Mouse (Mus musculus): Measurements from ENCODE around the gene Ppid. TPM values are rescaled to one million over a fixed set of nuclear protein-coding genes. Genes with fewer than 3 reads are reported as not detected.

Gene Ppid
- 10 to 100 TPM; 40.2 to 46.0 TPM for total RNA-seq (2021)
- long read RNA-seq, experiment 1, transcript Ppid-201 (10 exons, 1,752 nt): major isoform, 63 of 69 reads
- long read RNA-seq, experiment 1, partial matches to known transcripts: 3 of 69 reads
- long read RNA-seq, experiment 1, other reads (novel, unspliced or antisense): 3 of 69 reads
- long read RNA-seq, experiment 2, transcript Ppid-201 (10 exons, 1,752 nt): major isoform, 77 of 82 reads
- long read RNA-seq, experiment 2, partial matches to known transcripts: 3 of 82 reads
- long read RNA-seq, experiment 2, other reads (novel, unspliced or antisense): 2 of 82 reads

GRCm38 (mm10) chr3:79590863-79591792, at the start of gene Ppid:
Gene Ppid, plus strand, starts transcription at chr3:79591342.
- intact Hi-C loops (cut with DNase I): loop anchor here (1.0 kb wide), 1 partner anchor 23 kb away; no protein-coding TSS in a partner anchor
- peak; percentile 58 to 65 for DNase-seq

GRCm38 (mm10) chr3:79542585-79542984, 48.6 kb upstream of the Ppid start:
- intact Hi-C loops (cut with DNase I): no loop called here
- DNase-seq: no peak

GRCm38 (mm10) chr3:79548681-79549437, 42.3 kb upstream of the Ppid start:
- intact Hi-C loops (cut with DNase I): no loop called here
- no peak for DNase-seq

GRCm38 (mm10) chr3:79549751-79550393, 41.3 kb upstream of the Ppid start:
- no peak for DNase-seq
- intact Hi-C loops (cut with DNase I): no loop called here

GRCm38 (mm10) chr3:79551826-79552552, 39.2 kb upstream of the Ppid start:
- intact Hi-C loops (cut with DNase I): no loop called here
- no peak for DNase-seq

GRCm38 (mm10) chr3:79553779-79554178, 37.4 kb upstream of the Ppid start:
- intact Hi-C loops (cut with DNase I): no loop called here
- DNase-seq: no peak

GRCm38 (mm10) chr3:79555061-79555460, 36.1 kb upstream of the Ppid start:
- intact Hi-C loops (cut with DNase I): no loop called here
- no peak for DNase-seq

GRCm38 (mm10) chr3:79559021-79559772, 31.9 kb upstream of the Ppid start:
- no peak for DNase-seq

GRCm38 (mm10) chr3:79559773-79560045, 31.4 kb upstream of the Ppid start:
- DNase-seq: no peak
- intact Hi-C loops (cut with DNase I): no loop called here

More at GRCm38 (mm10) chr3:79559021-79559772, 31.9 kb upstream of the Ppid start:
- intact Hi-C loops (cut with DNase I): no loop called here

GRCm38 (mm10) chr3:79560555-79560954, 30.6 kb upstream of the Ppid start:
- DNase-seq: no peak
- intact Hi-C loops (cut with DNase I): no loop called here

- intact Hi-C loops (cut with DNase I): no loop called here
- no peak for DNase-seq
These were observed 29.1 kb upstream of the Ppid start for GRCm38 (mm10) chr3:79561784-79562715.

GRCm38 (mm10) chr3:79563511-79563910, 27.6 kb upstream of the Ppid start:
- intact Hi-C loops (cut with DNase I): no loop called here
- DNase-seq: no peak

GRCm38 (mm10) chr3:79564875-79565606, 26.1 kb upstream of the Ppid start:
- intact Hi-C loops (cut with DNase I): loop anchor here (5.0 kb wide), 1 partner anchor 48 kb away; no protein-coding TSS in a partner anchor
- no peak for DNase-seq

GRCm38 (mm10) chr3:79566716-79567691, 24.1 kb upstream of the Ppid start:
- peak in 1 of 2 experiments; percentile 29 for DNase-seq
- intact Hi-C loops (cut with DNase I): loop anchor here (5.0 kb wide), 1 partner anchor 50 kb away; no protein-coding TSS in a partner anchor

- DNase-seq: peak; percentile 85 to 86
- intact Hi-C loops (cut with DNase I): loop anchor here (1.0 to 5.0 kb wide), 3 partner anchors 23 to 281 kb away; partner anchors contain the start of genes Ppid and Rapgef2
These were observed 23.3 kb upstream of the Ppid start, which contains the start of gene Fnip2 for GRCm38 (mm10) chr3:79567703-79568362. Gene Fnip2, minus strand, starts transcription at chr3:79567796.
